22 mouse cellular contexts compared by ENCODE assay signal in genomic region chr5:142641331-142642051, GRCm38 (mm10). TPM values are rescaled to one million over a fixed set of nuclear protein-coding genes. Genes with fewer than 3 reads are reported as not detected.
A peak's percentile ranks its signal among the peaks of the same experiment; 100 is the strongest.
DNase-seq lines count a peak whose midpoint lies in the region; ATAC-seq and TF ChIP-seq lines count a peak whose summit lies in the region.
"Had no signal": no experiment of that assay in that cellular context is flagged by ENCODE, and none has a peak within 500 bp of the region (broad histone marks: within the 10 kb centered on the region; RNA-seq: fewer than 3 reads in every experiment).

No protein-coding gene starts in this region.

- no peaks in the 10 kb centered on the region for H3K27me3 ChIP-seq in embryonic facial prominence, embryonic 13.5 days
- H3K27me3 ChIP-seq in embryonic facial prominence, embryonic 10.5 days (replicated peaks; ENCODE audit: low read depth, poor library complexity, severe bottlenecking), result no peaks in the 10 kb centered on the region
- H3K27me3 ChIP-seq: heart, embryonic 12.5 days; hindbrain, embryonic 13.5 days; limb, embryonic 15.5 days; megakaryocyte, embryonic 14.5 days; midbrain, embryonic 15.5 days; stomach, embryonic 15.5 days had no signal

- H3K9ac ChIP-seq in embryonic facial prominence, embryonic 13.5 days, result peak overlapping the region; percentile 16; the same call in 1 of the 2 replicates
- H3K9ac ChIP-seq: heart, embryonic 12.5 days; hindbrain, embryonic 13.5 days; limb, embryonic 15.5 days; midbrain, embryonic 15.5 days; stomach, embryonic 15.5 days had no signal

- intact Hi-C loops in heart, postnatal 10 days (cut with DNase I), result no loop called here

- H3K36me3 ChIP-seq in embryonic facial prominence, embryonic 13.5 days, result peaks cover 74% of the 10 kb centered on the region
- H3K36me3 ChIP-seq in embryonic facial prominence, embryonic 10.5 days (replicated peaks), result peaks cover 90% of the 10 kb centered on the region

- no peaks in the 10 kb centered on the region for H3K4me1 ChIP-seq in embryonic facial prominence, embryonic 13.5 days
- H3K4me1 ChIP-seq in embryonic facial prominence, embryonic 10.5 days, result no peaks in the 10 kb centered on the region
- H3K4me1 ChIP-seq in bone marrow, adult 2 months (ENCODE audit: control insufficient read depth, insufficient read depth, low read length), result peaks cover 2% of the 10 kb centered on the region; the same call in 1 of the 2 replicates
- H3K4me1 ChIP-seq: forebrain, embryonic 10.5 days; heart, embryonic 12.5 days; limb, embryonic 15.5 days; midbrain, embryonic 15.5 days; stomach, embryonic 15.5 days had no signal

- WGBS in embryonic facial prominence, embryonic 13.5 days, result 89% methylated on average over 6 of the region's 6 CpGs
- WGBS in embryonic facial prominence, embryonic 10.5 days, result 86% methylated on average over 6 of the region's 6 CpGs
- 89% methylated on average over 6 of the region's 6 CpGs for WGBS in bone marrow, adult 2 months

- TF ChIP-seq POLR2A in bone marrow, adult 2 months (IDR thresholded peaks at IDR 0.05; ENCODE audit: borderline replicate concordance, control insufficient read depth, low read depth, low read length), result no peak

- no peak overlapping the region for H3K4me2 ChIP-seq in embryonic facial prominence, embryonic 13.5 days
- H3K4me2 ChIP-seq: heart, embryonic 12.5 days; hindbrain, embryonic 13.5 days; limb, embryonic 15.5 days; midbrain, embryonic 15.5 days; stomach, embryonic 15.5 days had no signal

- no peak overlapping the region for H3K4me3 ChIP-seq in embryonic facial prominence, embryonic 13.5 days
- H3K4me3 ChIP-seq in embryonic facial prominence, embryonic 10.5 days, result no peak overlapping the region
- H3K4me3 ChIP-seq in bone marrow, adult 2 months (replicated peaks; ENCODE audit: control insufficient read depth, low read depth, low read length), result no peak overlapping the region
- H3K4me3 ChIP-seq: forebrain, embryonic 10.5 days; heart, embryonic 12.5 days; hindbrain, embryonic 13.5 days; limb, embryonic 15.5 days; megakaryocyte, embryonic 14.5 days; midbrain, embryonic 15.5 days; stomach, embryonic 15.5 days had no signal

- TF ChIP-seq CTCF in bone marrow, adult 2 months (IDR thresholded peaks at IDR 0.05; ENCODE audit: control insufficient read depth, insufficient read depth, low read length), result no peak

- no peaks in the 10 kb centered on the region for H3K9me3 ChIP-seq in embryonic facial prominence, embryonic 13.5 days
- no peaks in the 10 kb centered on the region for H3K9me3 ChIP-seq in embryonic facial prominence, embryonic 10.5 days
- H3K9me3 ChIP-seq: forebrain, embryonic 10.5 days; heart, embryonic 12.5 days; hindbrain, embryonic 13.5 days; limb, embryonic 15.5 days; megakaryocyte, embryonic 14.5 days; midbrain, embryonic 15.5 days; stomach, embryonic 15.5 days had no signal

- DNase-seq in embryonic facial prominence, embryonic 10.5 days (ENCODE audit: low spot score), result no peak
- DNase-seq in lung, postnatal 36 days, result peak; percentile 4
- DNase-seq in lung, postnatal 25 days (ENCODE audit: low spot score), result no peak
- DNase-seq in heart, postnatal 10 days, result no peak
- DNase-seq in thymus, postnatal 4 days, result no peak
- DNase-seq: adrenal gland, adult 2 months; cerebellum, adult 9-11 months; heart, adult 11 months; lung, postnatal 10 days; retina, postnatal 1 day; thymus, adult 18-20 months had no signal

- no peak overlapping the region for H3K27ac ChIP-seq in embryonic facial prominence, embryonic 13.5 days
- no peak overlapping the region for H3K27ac ChIP-seq in embryonic facial prominence, embryonic 10.5 days (replicated peaks)
- H3K27ac ChIP-seq in bone marrow, adult 2 months (ENCODE audit: control insufficient read depth, insufficient read depth, low read depth, low read length, poor library complexity), result peak overlapping the region; percentile 55; the same call in 1 of the 2 replicates
- H3K27ac ChIP-seq: forebrain, embryonic 10.5 days; hindbrain, embryonic 13.5 days; limb, embryonic 15.5 days; midbrain, embryonic 15.5 days; stomach, embryonic 15.5 days had no signal

- ATAC-seq in embryonic facial prominence, embryonic 13.5 days (ENCODE audit: insufficient number of reproducible peaks, insufficient read depth, low FRiP score, low TSS enrichment, low read depth), result no peak
- ATAC-seq in monocyte, adult 5-6 weeks (replicated peaks; ENCODE audit: insufficient number of reproducible peaks, low FRiP score, low TSS enrichment, poor library complexity, severe bottlenecking), result 0 out of 2 replicates have a peak, but pooled peaks have one; percentile 13
- ATAC-seq: intestine, embryonic 16.5 days; midbrain, embryonic 15.5 days had no signal

RNA-seq across cellular contexts. Expression of gene Wipi2, which starts 14.0 kb away (rescaled TPM):
- 50.2 and 55.0 TPM in 2 replicates for polyA plus RNA-seq in embryonic facial prominence, embryonic 13.5 days (2015; fragmentation: Nextera tagmentation; extraction: Ambion mirVana)
- 66.4 and 68.0 TPM in 2 replicates for polyA plus RNA-seq in embryonic facial prominence, embryonic 10.5 days (2016; fragmentation: Nextera tagmentation; extraction: Ambion mirVana)
- polyA plus RNA-seq in bone marrow, adult 2 months (2011; ENCODE audit: insufficient read depth, insufficient read length, low replicate concordance, missing spikeins), result 29.4 and 41.8 TPM in 2 replicates
- 32.8 to 45.3 TPM (median 37.6 TPM) in 3 replicates for total RNA-seq in monocyte, adult 5-6 weeks (2017)
- 10 to 100 TPM; 39.0 to 39.3 TPM for total RNA-seq in heart, postnatal 10 days (2021)

RNA-seq across cellular contexts. Expression of gene Mmd2, which starts 32.9 kb away (rescaled TPM):
- 3.1 and 3.6 TPM in 2 replicates for polyA plus RNA-seq in embryonic facial prominence, embryonic 13.5 days (2015; fragmentation: Nextera tagmentation; extraction: Ambion mirVana)
- polyA plus RNA-seq in embryonic facial prominence, embryonic 10.5 days (2016; fragmentation: Nextera tagmentation; extraction: Ambion mirVana), result 1.8 and 2.9 TPM in 2 replicates
- polyA plus RNA-seq in bone marrow, adult 2 months (2011; ENCODE audit: insufficient read depth, insufficient read length, low replicate concordance, missing spikeins), result not detected in 2 replicates
- not detected in 3 replicates for total RNA-seq in monocyte, adult 5-6 weeks (2017)
- total RNA-seq in heart, postnatal 10 days (2021), result 1 to 10 TPM in 1 of 2 experiments, under 1 TPM in 1; 0.82 to 3.3 TPM

RNA-seq across cellular contexts. Expression of gene Slc29a4, which starts 50.8 kb away (rescaled TPM):
- 11.4 and 12.8 TPM in 2 replicates for polyA plus RNA-seq in embryonic facial prominence, embryonic 13.5 days (2015; fragmentation: Nextera tagmentation; extraction: Ambion mirVana)
- 18.1 and 19.6 TPM in 2 replicates for polyA plus RNA-seq in embryonic facial prominence, embryonic 10.5 days (2016; fragmentation: Nextera tagmentation; extraction: Ambion mirVana)
- not detected in 2 replicates for polyA plus RNA-seq in bone marrow, adult 2 months (2011; ENCODE audit: insufficient read depth, insufficient read length, low replicate concordance, missing spikeins)
- total RNA-seq in monocyte, adult 5-6 weeks (2017), result 0.32 to 0.78 TPM (median 0.38 TPM) in 3 replicates
- 1 to 10 TPM; 1.1 to 1.5 TPM for total RNA-seq in heart, postnatal 10 days (2021)
